9 mouse cellular contexts compared by ENCODE assay signal in the genomic region with DNA sequence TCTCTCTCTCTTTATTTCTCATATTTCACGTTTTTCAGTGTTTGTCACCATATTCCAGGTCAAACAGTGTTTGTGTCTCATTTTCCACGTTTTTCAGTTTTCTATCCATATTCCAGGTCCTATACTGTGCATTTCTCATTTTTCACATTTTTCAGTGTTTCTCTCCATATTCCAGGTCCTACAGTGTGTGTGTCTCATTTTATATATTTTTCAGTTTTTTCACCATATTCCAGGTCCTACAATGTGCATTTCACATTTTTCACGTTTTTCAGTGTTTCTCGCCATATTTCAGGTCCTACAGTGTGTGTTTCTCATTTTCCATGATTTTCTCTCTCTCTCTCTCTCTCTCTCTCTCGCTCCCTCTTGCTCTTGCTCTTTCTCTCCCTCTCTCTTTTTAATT.
DNase-seq lines count a peak whose midpoint lies in the region; ATAC-seq and TF ChIP-seq lines count a peak whose summit lies in the region.
"Had no signal": no experiment of that assay in that cellular context is flagged by ENCODE, and none has a peak within 500 bp of the region (broad histone marks: within the 10 kb centered on the region; RNA-seq: fewer than 3 reads in every experiment).

No protein-coding gene starts in this region.

- H3K9ac ChIP-seq in kidney, postnatal 0 days (ENCODE audit: low read depth, low read length), result no peak overlapping the region
- H3K9ac ChIP-seq in midbrain, embryonic 13.5 days (replicated peaks), result no peak overlapping the region
- H3K9ac ChIP-seq: liver, embryonic 13.5 days had no signal

- H3K27me3 ChIP-seq in kidney, postnatal 0 days (ENCODE audit: insufficient read depth, low read length), result no peaks in the 10 kb centered on the region
- H3K27me3 ChIP-seq in midbrain, embryonic 13.5 days, result no peaks in the 10 kb centered on the region
- H3K27me3 ChIP-seq: liver, embryonic 13.5 days had no signal

- H3K4me2 ChIP-seq in kidney, postnatal 0 days (ENCODE audit: low read length), result no peak overlapping the region
- no peak overlapping the region for H3K4me2 ChIP-seq in midbrain, embryonic 13.5 days (replicated peaks)
- H3K4me2 ChIP-seq: liver, embryonic 13.5 days had no signal

- no peak for TF ChIP-seq CTCF in kidney, postnatal 0 days (IDR thresholded peaks at IDR 0.05; ENCODE audit: low read depth)

- H3K27ac ChIP-seq in kidney, postnatal 0 days, result no peak overlapping the region
- no peak overlapping the region for H3K27ac ChIP-seq in midbrain, embryonic 13.5 days
- H3K27ac ChIP-seq: liver, embryonic 13.5 days had no signal

- 74% methylated on average over 5 of the region's 5 CpGs for WGBS in kidney, postnatal 0 days
- WGBS in midbrain, embryonic 13.5 days, result 64% methylated on average over 5 of the region's 5 CpGs

- no peaks in the 10 kb centered on the region for H3K4me1 ChIP-seq in kidney, postnatal 0 days (replicated peaks; ENCODE audit: insufficient read depth, low read length)
- H3K4me1 ChIP-seq in midbrain, embryonic 13.5 days (replicated peaks), result no peaks in the 10 kb centered on the region
- H3K4me1 ChIP-seq: liver, embryonic 13.5 days had no signal

- no peaks in the 10 kb centered on the region for H3K9me3 ChIP-seq in kidney, postnatal 0 days (replicated peaks; ENCODE audit: low read length)
- no peaks in the 10 kb centered on the region for H3K9me3 ChIP-seq in midbrain, embryonic 13.5 days
- H3K9me3 ChIP-seq: liver, embryonic 13.5 days had no signal

- ATAC-seq in kidney, postnatal 0 days (replicated peaks; ENCODE audit: low FRiP score, low read depth), result 0 out of 2 replicates have a peak, but pooled peaks have one; percentile 52
- peak; percentile 89 for ATAC-seq in common myeloid progenitor, adult 5-6 weeks (replicated peaks; ENCODE audit: low read depth, poor library complexity, severe bottlenecking)
- ATAC-seq in midbrain, embryonic 13.5 days, result 0 out of 2 replicates have a peak, but pooled peaks have one; percentile 40

- H3K36me3 ChIP-seq in kidney, postnatal 0 days (ENCODE audit: insufficient read depth, low read length), result no peaks in the 10 kb centered on the region
- no peaks in the 10 kb centered on the region for H3K36me3 ChIP-seq in midbrain, embryonic 13.5 days
- H3K36me3 ChIP-seq: liver, embryonic 13.5 days had no signal

- H3K4me3 ChIP-seq in kidney, postnatal 0 days (replicated peaks; ENCODE audit: low read depth, low read length), result no peak overlapping the region
- H3K4me3 ChIP-seq in midbrain, embryonic 13.5 days (replicated peaks), result no peak overlapping the region
- H3K4me3 ChIP-seq: liver, embryonic 13.5 days had no signal

- no peak for DNase-seq in kidney, postnatal 0 days (ENCODE audit: low spot score)
- DNase-seq in kidney, adult 8-10 months, result no peak
- DNase-seq in Muller cell, postnatal 12 days (ENCODE audit: inconsistent ontology term), result peak; percentile 72
- no peak for DNase-seq in right cerebral cortex, postnatal 25 days
- no peak for DNase-seq in adrenal gland, adult 18-20 months (ENCODE audit: low spot score in 2 of 2)
- no peak for DNase-seq in ovary, postnatal 14 days (ENCODE audit: low spot score)
- DNase-seq: liver, embryonic 13.5 days had no signal
